Mouse (Mus musculus) limb, embryonic 11.5 days (tissue): ENCODE measurements around the gene Ncoa4. TPM values are rescaled to one million over a fixed set of nuclear protein-coding genes. Genes with fewer than 3 reads are reported as not detected.
A peak's percentile ranks its signal among the peaks of the same experiment; 100 is the strongest.
"Not testable (repeated sequence)": the region's sequence is repeated elsewhere in the genome, so short reads cannot be mapped to it uniquely, and the experiment has no call there.

ENCODE experiments used
- ATAC-seq: fragments of 200-750 bp; cut with Nextera tagmentation; 2 replicates; pipeline ENCODE4 v1.8.0; 2017; ENCODE audit warnings: low read depth; ENCODE audit not compliant: insufficient number of reproducible peaks, low FRiP score, low TSS enrichment
- DNase-seq: peaks from one replicate; pipeline ENCODE4 v3.0.0-alpha.2; 2015; ENCODE audit warnings: low spot score
- H3K27ac ChIP-seq: fragments of 300-500 bp; sonication (generic); replicated peaks from 2 replicates; pipeline ENCODE4 v1.5.1; 2014; ENCODE audit warnings: low read depth, mild to moderate bottlenecking, low read length
- H3K27me3 ChIP-seq: fragments of 300-500 bp; sonication (generic); 2 replicates; pipeline ENCODE4 v1.6.1; 2014; ENCODE audit warnings: mild to moderate bottlenecking, low read length, mixed read lengths; ENCODE audit not compliant: control insufficient read depth, insufficient read depth
- H3K36me3 ChIP-seq: fragments of 300-500 bp; sonication (generic); 2 replicates; pipeline ENCODE4 v1.6.1; 2014; ENCODE audit warnings: mild to moderate bottlenecking, low read length, moderate library complexity, mixed read lengths; ENCODE audit not compliant: control insufficient read depth, insufficient read depth
- H3K4me1 ChIP-seq: fragments of 300-500 bp; sonication (generic); 2 replicates; pipeline ENCODE4 v1.6.1; 2014; ENCODE audit warnings: low read length, mixed read lengths; ENCODE audit not compliant: control insufficient read depth, insufficient read depth
- H3K4me2 ChIP-seq: fragments of 300-500 bp; sonication (generic); 2 replicates; pipeline ENCODE4 v1.6.1; 2014; ENCODE audit warnings: low read depth, mild to moderate bottlenecking, moderate library complexity; ENCODE audit not compliant: severe bottlenecking
- H3K4me3 ChIP-seq: fragments of 300-500 bp; sonication (generic); 2 replicates; pipeline ENCODE4 v1.5.1; 2014; ENCODE audit warnings: low read depth, low read length
- H3K9ac ChIP-seq: fragments of 300-500 bp; sonication (generic); 2 replicates; pipeline ENCODE4 v1.6.1; 2014; ENCODE audit warnings: mild to moderate bottlenecking, low read length
- H3K9me3 ChIP-seq: fragments of 300-500 bp; sonication (generic); 2 replicates; pipeline ENCODE4 v1.6.1; 2016; ENCODE audit warnings: low read length; ENCODE audit not compliant: control insufficient read depth
- WGBS: fragments of 180-500 bp; shearing (Covaris S2); extraction: QIAGEN DNeasy Blood & Tissue Kit; methylation state at CpG from one replicate; pipeline ENCODE4 v1.1.7; 2014; 5-methylcytosine and 5-hydroxymethylcytosine counted together
- polyA plus RNA-seq: library from polyadenylated mRNA; unstranded; fragments of >200 nt; fragmentation: Nextera tagmentation; extraction: Ambion mirVana; gene quantifications from 2 replicates; pipeline ENCODE4 v1.2.1, GENCODE M21; 2014

The Ncoa4 gene
- polyA plus RNA-seq, 1 experiment from 2014 or later: 83.2 TPM

GRCm38 (mm10) chr14:32193557-32193956 lies 33.9 kb downstream of the Ncoa4 start:
- ATAC-seq, H3K4me1 ChIP-seq, H3K27me3 ChIP-seq, H3K9me3 ChIP-seq, H3K4me3 ChIP-seq, DNase-seq, H3K27ac ChIP-seq, H3K4me2 ChIP-seq, H3K9ac ChIP-seq: not testable (repeated sequence)
- peaks cover 19% of the 10 kb centered on the region; the same call in 1 of the 2 replicates for H3K36me3 ChIP-seq
- WGBS: 81% methylated on average over 5 of the region's 5 CpGs

GRCm38 (mm10) chr14:32201354-32201753 lies 41.7 kb downstream of the Ncoa4 start:
- Histone ChIP-seq H3K9me3 (no peaks in the 10 kb centered on the region), H3K27me3 (no peaks in the 10 kb centered on the region), H3K27ac (no peak overlapping the region), H3K4me3 (peak overlapping the region; percentile 100), H3K9ac (peak overlapping the region; percentile 91), H3K36me3 (peaks cover 11% of the 10 kb centered on the region; the same call in 1 of the 2 replicates), H3K4me1 (peaks cover 11% of the 10 kb centered on the region; the same call in 1 of the 2 replicates), H3K4me2 (peak overlapping the region; percentile 57)
- ATAC-seq (0 out of 2 replicates have a peak, but pooled peaks have one; percentile 9), DNase-seq (peak; percentile 46)
- under 1% methylated on average over 24 of the region's 26 CpGs for WGBS

- peaks cover 9% of the 10 kb centered on the region; the same call in 1 of the 2 replicates for H3K36me3 ChIP-seq
- H3K4me2 ChIP-seq: peak within 1 kb of the TSS; percentile 80
- peak within 1 kb of the TSS; percentile 91 for H3K9ac ChIP-seq
- ATAC-seq (peak; percentile 72; the same call in 1 of the 2 replicates), DNase-seq (peak; percentile 90)
- H3K4me1 ChIP-seq: peaks cover 11% of the 10 kb centered on the region; the same call in 1 of the 2 replicates
- H3K4me3 ChIP-seq: peak within 1 kb of the TSS; percentile 100
- under 1% methylated on average over 72 of the region's 77 CpGs for WGBS
- H3K9me3 ChIP-seq: no peaks in the 10 kb centered on the region
- H3K27me3 ChIP-seq: no peaks in the 10 kb centered on the region
- H3K27ac ChIP-seq: no peak within 1 kb of the TSS; the same call in 1 of the 2 replicates
Observed at GRCm38 (mm10) chr14:32201791-32202451, 42.3 kb downstream of the Ncoa4 start, which contains the start of the genes Timm23 and Parg. Timm23 (minus strand) TSS chr14:32201898. Parg (plus strand) TSS chr14:32201949.

- Histone ChIP-seq H3K36me3 (no peaks in the 10 kb centered on the region), H3K4me3 (no peak overlapping the region), H3K27ac (no peak overlapping the region), H3K4me1 (no peaks in the 10 kb centered on the region), H3K27me3 (no peaks in the 10 kb centered on the region), H3K4me2 (no peak overlapping the region), H3K9ac (no peak overlapping the region), H3K9me3 (no peaks in the 10 kb centered on the region)
- no peak for ATAC-seq
- no peak for DNase-seq
Observed at GRCm38 (mm10) chr14:32226601-32227000, 66.9 kb downstream of the Ncoa4 start.

GRCm38 (mm10) chr14:32228996-32229395 lies 69.3 kb downstream of the Ncoa4 start:
- 0% methylated on average over 2 of the region's 2 CpGs for WGBS

More at GRCm38 (mm10) chr14:32228996-32229395, 69.3 kb downstream of the Ncoa4 start:
- Histone ChIP-seq H3K4me3 (no peak overlapping the region), H3K4me1 (no peaks in the 10 kb centered on the region), H3K27ac (no peak overlapping the region), H3K4me2 (no peak overlapping the region), H3K27me3 (no peaks in the 10 kb centered on the region), H3K36me3 (no peaks in the 10 kb centered on the region), H3K9ac (no peak overlapping the region), H3K9me3 (no peaks in the 10 kb centered on the region)
- no peak for ATAC-seq
- peak; percentile 62 for DNase-seq

Other genes starting within 250 kb of the Ncoa4 start
- gene Galnt15, start 130.9 kb upstream of the Ncoa4 start, polyA plus RNA-seq: not detected in 2 replicates
- 14.7 and 18.3 TPM in 2 replicates for gene Oxnad1, start 74.5 kb upstream of the Ncoa4 start, polyA plus RNA-seq
- gene Dph3, start 74.1 kb upstream of the Ncoa4 start, polyA plus RNA-seq: 86.8 and 86.9 TPM in 2 replicates
- gene Msmb, start 17.8 kb upstream of the Ncoa4 start, polyA plus RNA-seq: not detected in 2 replicates
- gene Timm23, start 42.0 kb downstream of the Ncoa4 start, polyA plus RNA-seq: 310 and 333 TPM in 2 replicates
- 62.4 and 76.0 TPM in 2 replicates for gene Parg, start 42.1 kb downstream of the Ncoa4 start, polyA plus RNA-seq
- 17.6 and 18.8 TPM in 2 replicates for gene Ogdhl, start 162.2 kb downstream of the Ncoa4 start, polyA plus RNA-seq
- gene 1700024G13Rik, start 228.5 kb downstream of the Ncoa4 start, polyA plus RNA-seq: not detected in 2 replicates